Mouse (Mus musculus) ovary, postnatal 14 days (tissue): ENCODE measurements around the gene Olfr120.
"Not testable (repeated sequence)": the region's sequence is repeated elsewhere in the genome, so short reads cannot be mapped to it uniquely, and the experiment has no call there.

Experiments
- DNase-seq: peaks from one replicate; pipeline ENCODE4 v3.0.0; 2022; ENCODE audit warnings: low spot score

Olfr120 gene

GRCm38 (mm10) chr17:37721508-37721907 is at the start of gene Olfr120:
Olfr120 (plus strand) TSS chr17:37721808.
- no peak for DNase-seq

- not testable (repeated sequence) for DNase-seq
Measured at GRCm38 (mm10) chr17:37696264-37696663, 25.3 kb upstream of the Olfr120 start, which contains the start of gene Olfr119. Olfr119 (plus strand) TSS chr17:37696564.

- no peak for DNase-seq
Measured at GRCm38 (mm10) chr17:37738070-37738469, 16.5 kb downstream of the Olfr120 start.

GRCm38 (mm10) chr17:37768307-37768706 is 46.7 kb downstream of the Olfr120 start, which contains the start of gene Olfr122:
Olfr122 (plus strand) TSS chr17:37768607.
- no peak for DNase-seq
